Mouse (Mus musculus) gastrocnemius, postnatal 4 days (tissue): Measurements from ENCODE around the gene Tec. TPM values are rescaled to one million over a fixed set of nuclear protein-coding genes. Genes with fewer than 3 reads are reported as not detected.

Source experiments
- DNase-seq, 2 experiments: peaks; one replicate each; pipeline ENCODE4 v3.0.0; 2021 to 2022; ENCODE audit warnings: low spot score in 2 of 2, mixed read lengths in 2 of 2
- total RNA-seq, 2 experiments: library from RNA; stranded (reverse); gene quantifications; 2 replicates each; pipeline ENCODE4 v1.2.3; 2021

Tec gene
- total RNA-seq, 2 experiments from 2014 or later = 4.0 to 5.4 TPM

GRCm38 (mm10) chr5:72854141-72854990, 13.9 kb downstream of the Tec start:
- no peak for DNase-seq

DNA sequence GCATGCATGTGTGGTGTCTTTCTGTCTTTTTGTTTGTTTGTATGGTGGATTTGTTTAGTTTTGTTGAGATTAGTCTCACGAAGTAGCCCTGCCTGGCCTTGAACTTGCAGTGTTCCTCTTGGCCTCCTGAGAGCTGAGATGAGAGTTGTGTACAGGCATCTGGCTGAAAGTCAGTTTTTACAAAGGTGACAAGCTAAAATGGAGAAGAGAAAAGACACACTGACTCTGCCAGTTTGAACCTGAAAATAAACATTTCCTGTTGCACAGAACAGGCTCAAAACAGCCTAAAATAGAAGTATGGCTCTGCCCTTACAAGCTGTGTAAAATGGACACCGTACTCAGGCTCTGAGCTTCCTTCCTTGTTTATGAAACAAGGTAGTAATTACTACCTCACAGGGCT, 14.9 kb downstream of the Tec start:
- DNase-seq = no peak

GRCm38 (mm10) chr5:72852301-72852995, 15.8 kb downstream of the Tec start:
- DNase-seq = no peak

DNA sequence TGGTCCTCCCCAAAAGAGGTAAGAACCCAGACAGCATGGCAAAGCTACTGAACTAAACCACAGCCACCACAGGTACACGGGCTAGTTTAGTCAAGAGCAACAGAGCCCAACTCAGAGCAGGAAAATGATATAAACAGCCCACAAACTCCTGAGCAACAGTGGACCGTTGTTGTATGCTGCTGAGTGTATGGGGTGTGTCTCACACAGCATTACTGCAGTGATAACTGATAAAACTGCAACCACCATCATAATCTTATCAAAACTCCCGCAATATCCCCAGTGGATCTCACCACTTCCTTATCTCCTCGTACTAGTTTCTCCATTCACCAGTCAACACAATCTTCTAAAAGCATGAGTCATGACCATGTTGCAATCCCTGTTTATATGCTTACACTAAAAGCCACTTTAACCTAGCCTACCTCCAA, 16.6 kb downstream of the Tec start:
- DNase-seq = no peak

DNA sequence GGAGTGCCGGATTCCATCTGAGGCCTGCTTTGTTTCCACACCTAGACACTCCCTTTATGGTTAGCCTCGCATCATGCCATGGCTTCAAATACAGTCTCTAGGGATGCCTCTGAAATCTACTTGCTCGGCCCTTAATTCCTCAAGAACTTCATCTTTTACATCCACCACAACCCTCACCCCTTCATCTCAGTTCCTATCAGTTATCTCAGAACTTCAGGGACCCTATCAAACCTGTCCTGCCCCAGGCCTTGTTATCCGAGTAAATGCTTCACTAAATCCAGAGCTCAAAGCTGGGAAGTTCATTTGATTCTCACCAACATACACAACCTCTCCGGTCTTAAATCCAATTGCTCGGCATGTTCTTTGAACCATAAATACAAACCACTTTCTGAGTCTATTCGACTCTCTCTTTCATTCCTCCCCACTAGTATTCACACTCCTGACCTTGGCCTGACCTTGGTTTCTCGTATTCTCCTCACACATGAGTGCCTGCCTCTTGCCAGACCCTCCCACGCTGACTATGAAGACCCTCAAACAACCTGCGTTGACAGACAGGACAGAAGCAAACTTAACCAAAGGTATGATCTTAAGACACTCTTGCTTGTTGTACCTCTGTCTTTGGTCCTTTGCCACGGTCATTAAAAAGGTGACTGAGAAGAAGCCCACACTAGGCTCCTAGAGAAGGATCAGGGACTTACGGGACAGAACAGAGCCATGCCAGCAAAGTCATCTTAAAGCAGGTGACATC, 17.2 kb downstream of the Tec start:
- DNase-seq = no peak

DNA sequence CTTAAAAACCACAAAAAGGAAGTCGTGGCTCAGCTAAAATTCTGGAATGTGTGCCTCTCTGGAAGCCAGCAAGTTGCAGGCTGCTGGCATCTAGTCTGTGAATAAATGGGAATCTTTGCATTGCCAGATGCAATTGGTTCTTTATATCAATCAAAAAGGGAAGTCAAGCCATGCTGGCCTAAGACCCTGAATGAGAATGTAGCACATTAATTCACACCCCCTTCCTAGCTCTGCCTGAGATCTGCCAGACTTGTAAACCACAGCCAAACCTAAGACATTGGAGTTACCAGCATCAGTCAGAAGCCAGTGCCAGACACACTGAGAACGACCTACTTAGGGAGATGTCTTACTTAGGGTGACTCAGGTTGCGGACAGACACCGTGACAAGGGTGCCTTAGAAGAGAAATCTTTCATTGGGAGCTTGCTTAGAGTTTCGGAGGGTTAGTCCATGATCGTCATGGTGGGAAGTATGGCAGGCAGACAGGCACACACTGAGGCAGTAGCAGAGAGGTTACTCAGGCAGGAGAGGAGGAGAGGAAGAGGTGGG, 19.3 kb downstream of the Tec start:
- no peak for DNase-seq

DNA sequence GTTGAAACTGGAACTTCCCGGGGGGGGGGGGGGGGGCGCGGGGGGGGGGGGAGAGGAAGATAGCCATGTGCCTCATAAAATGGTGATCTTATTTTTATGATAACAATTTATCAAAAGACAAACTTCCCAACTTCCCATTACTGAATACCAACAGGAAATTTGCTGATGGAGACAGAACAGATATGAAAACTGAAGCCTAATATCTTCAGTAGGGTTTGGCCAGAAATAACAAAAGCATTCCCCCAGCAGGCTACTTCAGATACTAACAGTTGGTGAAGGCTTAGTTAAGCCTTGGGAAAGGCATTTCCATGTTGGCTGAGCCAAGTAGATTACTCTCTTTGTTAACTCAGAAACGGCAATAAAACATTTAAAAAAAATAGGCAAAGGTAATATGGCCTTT, 21.6 kb downstream of the Tec start:
- no peak for DNase-seq

- no peak for DNase-seq
Measured at GRCm38 (mm10) chr5:72845928-72846630, 22.2 kb downstream of the Tec start.

DNA sequence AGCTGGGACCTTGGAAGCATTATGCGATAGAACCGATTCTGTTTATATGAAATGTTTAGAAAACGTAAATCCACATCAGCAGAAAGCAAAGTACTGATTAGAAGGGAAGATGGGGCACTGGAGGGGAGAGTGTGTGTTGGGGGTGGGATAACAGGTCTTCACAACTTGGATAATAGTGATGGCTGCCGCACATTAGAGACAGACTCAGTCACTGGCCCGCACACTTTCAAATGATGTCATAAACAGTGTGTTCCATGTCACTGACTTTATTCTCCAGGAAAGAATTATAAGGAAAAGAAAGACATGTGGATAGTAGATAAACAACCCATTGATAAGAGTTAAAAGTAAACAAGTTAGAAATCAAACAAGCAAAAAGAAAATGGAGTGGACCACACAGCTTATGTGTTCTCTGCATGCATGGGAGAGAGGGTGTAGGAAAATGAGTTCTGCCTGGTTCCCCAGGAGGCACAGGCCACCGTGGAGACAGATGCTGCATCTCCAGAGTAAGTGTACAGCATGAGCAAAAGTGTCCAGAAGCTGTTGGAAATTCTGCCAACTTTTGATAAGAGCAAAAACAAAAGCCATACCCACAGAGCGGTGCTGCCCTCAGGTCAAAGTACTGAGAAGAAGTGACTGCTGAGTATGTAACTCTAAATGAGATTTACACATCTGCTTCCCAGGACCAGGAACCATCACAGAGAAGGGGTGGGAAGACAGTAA, 23.3 kb downstream of the Tec start:
- no peak for DNase-seq

- no peak for DNase-seq
Measured at GRCm38 (mm10) chr5:72844294-72844693, 24.0 kb downstream of the Tec start.

DNA sequence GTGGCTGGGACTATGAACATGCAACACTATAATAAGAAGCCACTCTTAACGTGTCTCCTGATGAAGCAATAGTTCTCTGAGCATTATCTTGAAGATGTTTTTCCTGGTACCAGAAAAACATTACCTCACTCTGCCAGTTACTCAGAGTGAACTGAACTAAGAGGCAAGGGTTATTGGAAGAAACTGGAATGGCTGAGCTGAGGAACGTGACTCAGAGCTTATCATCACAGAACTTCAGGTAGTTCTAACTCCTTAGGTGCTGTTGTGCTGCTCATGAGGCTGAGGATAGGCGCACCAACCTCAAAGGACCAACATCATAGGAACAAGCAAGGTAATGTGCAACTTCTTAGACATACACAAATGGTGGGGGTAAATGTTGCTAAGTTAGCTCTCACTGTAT, 28.6 kb downstream of the Tec start:
- no peak for DNase-seq

DNA sequence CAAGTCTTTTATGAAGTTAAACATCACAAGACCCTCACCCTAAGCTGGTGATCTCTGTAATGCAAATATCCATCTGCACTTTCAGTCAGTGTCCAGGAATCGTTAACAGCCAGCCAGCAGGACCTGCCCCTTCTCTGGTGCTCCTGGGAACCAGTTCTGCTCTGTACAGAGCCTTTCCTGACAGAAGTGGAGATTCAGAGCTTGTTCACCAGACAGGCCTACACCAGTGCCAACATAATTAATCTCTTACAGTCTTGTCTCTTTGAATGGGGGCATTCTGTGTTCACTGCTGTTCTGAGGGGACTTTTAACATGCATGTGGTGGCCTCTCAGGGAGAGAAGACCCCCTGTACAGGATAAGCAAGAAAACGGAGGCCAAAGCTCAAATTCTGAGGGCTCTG, 29.3 kb downstream of the Tec start:
- no peak for DNase-seq

- no peak for DNase-seq
Measured at GRCm38 (mm10) chr5:72835656-72836055, 32.6 kb downstream of the Tec start.

GRCm38 (mm10) chr5:72832904-72833765, 35.1 kb downstream of the Tec start:
- DNase-seq = no peak

GRCm38 (mm10) chr5:72832191-72832590, 36.1 kb downstream of the Tec start:
- no peak for DNase-seq

- no peak for DNase-seq
Measured at GRCm38 (mm10) chr5:72830988-72831610, 37.2 kb downstream of the Tec start.

- DNase-seq = no peak
Measured at GRCm38 (mm10) chr5:72829506-72830067, 38.7 kb downstream of the Tec start.

DNA sequence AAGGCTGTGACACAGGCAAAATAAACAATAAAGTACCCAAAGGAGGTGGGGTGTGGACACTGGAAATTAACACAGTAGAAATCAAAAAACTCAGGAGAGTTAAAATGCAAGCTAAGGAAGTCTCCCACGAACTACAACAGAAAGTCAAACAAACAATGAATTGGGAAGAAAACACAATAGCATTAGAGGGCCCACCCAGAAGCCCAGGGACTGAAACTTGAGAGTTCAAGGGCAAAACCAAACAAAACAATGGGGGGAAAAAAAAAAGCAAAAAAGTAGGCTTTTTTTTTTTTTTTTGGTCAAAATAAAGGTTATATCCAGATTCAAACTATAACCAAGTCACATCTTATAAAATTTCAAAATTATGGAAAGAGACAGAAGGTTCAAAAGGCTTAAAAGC, 39.9 kb downstream of the Tec start:
- no peak for DNase-seq

GRCm38 (mm10) chr5:72827435-72827834, 40.8 kb downstream of the Tec start:
- no peak for DNase-seq
